In the genomic region with DNA sequence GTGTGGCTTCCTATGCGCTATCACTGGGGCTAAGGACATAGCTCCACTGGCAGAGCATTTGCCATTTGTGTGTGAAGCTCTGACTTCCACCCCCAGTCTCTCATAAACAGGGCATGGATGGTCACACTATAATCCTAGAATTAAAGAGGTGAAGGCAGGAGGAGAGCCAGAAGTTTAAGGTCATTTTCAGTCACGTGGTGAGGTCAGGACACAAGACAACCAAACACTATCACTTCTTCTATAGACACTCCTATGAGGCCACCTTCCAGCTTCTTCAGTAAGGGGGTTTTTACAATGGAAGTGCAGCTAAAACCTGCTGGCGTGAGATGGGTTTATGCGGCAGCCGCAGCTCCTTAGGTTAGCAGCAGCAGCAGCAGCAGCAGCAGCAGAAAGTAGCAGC, we compare ENCODE assay signal across 31 mouse cellular contexts.
"Had no signal": no experiment of that assay in that cellular context is flagged by ENCODE, and none has a peak within 500 bp of the region (broad histone marks: within the 10 kb centered on the region; RNA-seq: fewer than 3 reads in every experiment).

No protein-coding gene starts in this region.

- H3K9ac ChIP-seq: heart, embryonic 12.5 days; heart, embryonic 13.5 days; heart, embryonic 15.5 days; hindbrain, embryonic 12.5 days; hindbrain, embryonic 13.5 days; hindbrain, embryonic 14.5 days; hindbrain, embryonic 15.5 days; intestine, embryonic 15.5 days; kidney, embryonic 15.5 days had no signal

- DNase-seq: heart, postnatal 10 days; heart, postnatal 14 days; heart, postnatal 36 days; heart, postnatal 4 days; kidney, adult 11 months; kidney, adult 18-20 months; kidney, adult 2 months; kidney, adult 8-10 months; kidney, adult 9 months; kidney, postnatal 10 days; kidney, postnatal 14 days; kidney, postnatal 25 days; kidney, postnatal 36 days; kidney, postnatal 4 days; layer of hippocampus, adult 9-11 months; layer of hippocampus, postnatal 36 days had no signal

- H3K27me3 ChIP-seq: heart, embryonic 12.5 days; heart, embryonic 13.5 days; heart, embryonic 15.5 days; hindbrain, embryonic 12.5 days; hindbrain, embryonic 13.5 days; hindbrain, embryonic 15.5 days; intestine, embryonic 15.5 days; kidney, embryonic 15.5 days had no signal

- H3K4me2 ChIP-seq: heart, embryonic 11.5 days; heart, embryonic 12.5 days; heart, embryonic 13.5 days; heart, embryonic 15.5 days; hindbrain, embryonic 12.5 days; hindbrain, embryonic 13.5 days; hindbrain, embryonic 14.5 days; hindbrain, embryonic 15.5 days; intestine, embryonic 15.5 days; kidney, embryonic 15.5 days had no signal

- H3K4me3 ChIP-seq: heart, embryonic 10.5 days; heart, embryonic 12.5 days; heart, embryonic 13.5 days; heart, embryonic 15.5 days; hindbrain, embryonic 12.5 days; hindbrain, embryonic 13.5 days; hindbrain, embryonic 15.5 days; intestine, embryonic 15.5 days; kidney, embryonic 15.5 days; layer of hippocampus, adult 2 months; left cerebral cortex, adult 2 months had no signal

- H3K9me3 ChIP-seq: heart, embryonic 10.5 days; heart, embryonic 12.5 days; heart, embryonic 13.5 days; heart, embryonic 15.5 days; hindbrain, embryonic 12.5 days; hindbrain, embryonic 13.5 days; hindbrain, embryonic 15.5 days; intestine, embryonic 15.5 days; kidney, embryonic 15.5 days had no signal

- H3K27ac ChIP-seq: heart, embryonic 10.5 days; heart, embryonic 13.5 days; heart, embryonic 15.5 days; hindbrain, embryonic 12.5 days; hindbrain, embryonic 13.5 days; hindbrain, embryonic 14.5 days; hindbrain, embryonic 15.5 days; hindbrain, postnatal 0 days; intestine, embryonic 15.5 days; kidney, embryonic 15.5 days; kidney, postnatal 0 days; layer of hippocampus, adult 2 months; left cerebral cortex, adult 2 months had no signal

- H3K4me1 ChIP-seq: hindbrain, embryonic 12.5 days; hindbrain, embryonic 13.5 days; hindbrain, embryonic 15.5 days; intestine, embryonic 15.5 days had no signal
